Mouse (Mus musculus) ES-Bruce4 (cell line): ENCODE measurements around the gene Mapk12. TPM values are rescaled to one million over a fixed set of nuclear protein-coding genes. Genes with fewer than 3 reads are reported as not detected.

Experiments
- H3K27ac ChIP-seq: 2 replicates; pipeline ENCODE4 v1.5.1; 2012; ENCODE audit warnings: low read length, inconsistent platforms; ENCODE audit not compliant: insufficient read depth
- H3K27me3 ChIP-seq: 2 replicates; pipeline ENCODE4 v1.6.1; 2012; ENCODE audit warnings: mild to moderate bottlenecking, low read length, inconsistent platforms; ENCODE audit not compliant: control insufficient read depth, poor library complexity, insufficient read depth, severe bottlenecking
- H3K36me3 ChIP-seq: 2 replicates; pipeline ENCODE4 v1.6.1; 2012; ENCODE audit warnings: inconsistent platforms, mild to moderate bottlenecking, low read length, moderate library complexity; ENCODE audit not compliant: control insufficient read depth, poor library complexity, insufficient read depth, severe bottlenecking
- H3K4me1 ChIP-seq: one replicate; pipeline ENCODE4 v1.8.1; 2011; ENCODE audit warnings: low read length; ENCODE audit not compliant: control insufficient read depth, insufficient read depth
- H3K4me3 ChIP-seq: 2 replicates; pipeline ENCODE4 v1.5.1; 2011; ENCODE audit warnings: low read depth, mild to moderate bottlenecking, low read length
- H3K9ac ChIP-seq: 2 replicates; pipeline ENCODE4 v1.6.1; 2012; ENCODE audit warnings: low read depth, mild to moderate bottlenecking, inconsistent platforms; ENCODE audit not compliant: poor library complexity, severe bottlenecking
- H3K9me3 ChIP-seq: replicated peaks from 2 replicates; pipeline ENCODE4 v1.6.1; 2012; ENCODE audit warnings: mild to moderate bottlenecking, low read length, inconsistent platforms; ENCODE audit not compliant: control insufficient read depth, poor library complexity, insufficient read depth, severe bottlenecking
- CTCF ChIP-seq: IDR thresholded peaks from one replicate; pipeline ENCODE4 v1.8.1; 2011; ENCODE audit warnings: low read depth, low read length
- EP300 ChIP-seq: IDR thresholded peaks from 2 replicates; pipeline ENCODE4 v1.6.1; 2011; ENCODE audit warnings: low read depth, low read length; ENCODE audit not compliant: insufficient read depth
- POLR2A ChIP-seq: IDR thresholded peaks from one replicate; pipeline ENCODE4 v1.8.1; 2011; ENCODE audit warnings: low read length; ENCODE audit not compliant: insufficient read depth
- polyA plus RNA-seq: library from polyadenylated mRNA; stranded (reverse); fragments of >200 nt; gene quantifications from 2 replicates; pipeline ENCODE4 v1.2.4, GENCODE M21; 2011; ENCODE audit warnings: low read depth; ENCODE audit not compliant: missing spikeins, insufficient read depth, insufficient read length

Gene Mapk12
- polyA plus RNA-seq, 1 experiment: 38.2 TPM

DNA sequence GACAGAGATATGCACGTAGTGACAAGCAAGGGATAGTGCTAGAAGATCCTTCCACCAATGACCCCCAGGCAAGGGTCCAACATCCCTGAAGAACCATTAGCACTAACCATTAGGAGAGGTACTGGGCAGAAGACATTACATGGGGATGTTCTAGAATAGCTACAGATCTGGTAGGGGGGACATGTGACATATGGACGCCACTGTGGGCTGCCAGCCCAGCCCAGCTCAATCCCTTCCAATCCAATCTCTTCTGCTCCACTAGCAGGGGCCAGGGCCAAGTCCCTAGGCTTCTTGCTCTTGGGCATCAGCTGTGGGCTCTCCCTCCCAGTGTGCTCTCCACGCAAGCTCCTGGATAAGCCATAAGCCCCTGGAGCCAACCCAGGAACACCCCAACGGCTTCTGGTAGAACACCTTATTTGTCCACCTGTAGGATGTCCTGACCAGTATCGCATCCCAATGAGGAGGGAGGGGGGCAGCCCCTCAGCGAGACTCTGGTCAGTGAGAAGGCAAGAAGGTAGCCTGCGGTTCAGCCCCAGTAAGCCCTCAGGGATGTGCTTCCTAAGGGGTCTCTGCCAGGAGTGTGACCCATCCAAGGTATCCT lies 37.9 kb upstream of the Mapk12 start:
- Histone ChIP-seq H3K27ac (peak overlapping the region; percentile 66), H3K9me3 (no peaks in the 10 kb centered on the region), H3K27me3 (no peaks in the 10 kb centered on the region), H3K9ac (peak overlapping the region; percentile 81; the same call in 1 of the 2 replicates), H3K36me3 (no peaks in the 10 kb centered on the region), H3K4me3 (peak overlapping the region; percentile 88), H3K4me1 (peaks cover 14% of the 10 kb centered on the region)
- TF ChIP-seq CTCF (no peak), EP300 (no peak), POLR2A (no peak)

DNA sequence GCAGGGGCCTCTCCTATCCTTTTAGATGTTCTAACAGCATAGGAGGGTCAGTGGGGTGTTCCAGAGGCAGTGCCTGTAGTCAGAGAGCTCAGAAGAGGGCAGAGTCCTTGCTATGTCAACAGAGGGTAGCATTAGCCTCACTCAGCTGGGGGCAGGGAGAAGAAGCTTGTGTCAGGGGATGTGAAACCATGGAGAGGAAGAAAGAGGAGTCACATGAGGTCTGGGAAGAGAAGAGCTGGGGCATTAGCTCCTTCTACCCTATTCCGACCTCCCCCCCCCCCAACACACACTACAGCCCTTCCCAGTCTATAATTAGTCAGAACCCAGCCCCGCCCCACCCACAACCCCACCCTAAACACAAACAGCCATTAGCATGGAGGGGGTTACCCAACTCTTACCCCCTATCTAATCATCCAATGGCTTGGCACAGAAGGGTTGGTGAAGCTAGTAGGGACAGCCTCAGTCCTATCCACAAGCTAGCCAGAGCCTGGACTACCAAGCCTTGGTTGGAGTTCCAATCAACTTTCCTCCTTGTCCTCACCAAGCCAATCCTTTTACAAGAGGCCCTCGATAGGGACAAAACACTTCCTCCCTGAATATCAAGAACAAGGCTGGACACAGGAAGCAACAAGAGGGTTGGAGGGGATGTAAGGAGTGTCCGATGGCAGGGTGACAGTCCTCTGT lies 37.2 kb upstream of the Mapk12 start:
- H3K27ac ChIP-seq: peak overlapping the region; percentile 83
- H3K27me3 ChIP-seq: no peaks in the 10 kb centered on the region
- no peaks in the 10 kb centered on the region for H3K36me3 ChIP-seq
- H3K9ac ChIP-seq: 0 out of 2 replicates have a peak overlapping the region, but pooled peaks have one; percentile 81
- H3K9me3 ChIP-seq: no peaks in the 10 kb centered on the region
- peaks cover 14% of the 10 kb centered on the region for H3K4me1 ChIP-seq
- peak overlapping the region; percentile 31; the same call in 1 of the 2 replicates for H3K4me3 ChIP-seq
- TF ChIP-seq POLR2A (no peak), EP300 (no peak), CTCF (no peak)

DNA sequence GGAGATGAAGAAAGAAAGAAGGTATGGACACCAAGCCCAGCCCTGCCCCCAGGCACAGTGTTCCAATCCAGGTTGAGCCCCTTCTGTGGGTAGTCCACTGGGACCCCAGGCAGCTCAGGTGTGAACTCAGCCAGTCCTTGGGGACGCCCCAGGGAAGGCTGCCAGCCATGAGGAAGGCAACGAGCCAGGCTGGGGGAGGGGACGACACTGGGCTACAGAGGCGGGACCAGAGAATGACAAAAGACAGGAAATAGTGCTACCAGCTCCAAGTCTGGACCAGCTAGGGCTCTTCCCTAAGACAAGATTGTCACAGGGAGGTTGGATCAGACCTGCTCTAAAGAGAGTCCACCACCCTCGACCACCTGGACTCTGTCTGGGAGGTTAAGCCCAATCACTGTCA lies 36.6 kb upstream of the Mapk12 start:
- H3K9me3 ChIP-seq: no peaks in the 10 kb centered on the region
- H3K27me3 ChIP-seq: no peaks in the 10 kb centered on the region
- 0 out of 2 replicates have a peak overlapping the region, but pooled peaks have one; percentile 81 for H3K9ac ChIP-seq
- TF ChIP-seq EP300 (peak; percentile 95), CTCF (no peak)
- H3K4me3 ChIP-seq: peak overlapping the region; percentile 7; the same call in 1 of the 2 replicates
- H3K36me3 ChIP-seq: no peaks in the 10 kb centered on the region
- H3K27ac ChIP-seq: peak overlapping the region; percentile 83
- H3K4me1 ChIP-seq: peaks cover 14% of the 10 kb centered on the region

DNA sequence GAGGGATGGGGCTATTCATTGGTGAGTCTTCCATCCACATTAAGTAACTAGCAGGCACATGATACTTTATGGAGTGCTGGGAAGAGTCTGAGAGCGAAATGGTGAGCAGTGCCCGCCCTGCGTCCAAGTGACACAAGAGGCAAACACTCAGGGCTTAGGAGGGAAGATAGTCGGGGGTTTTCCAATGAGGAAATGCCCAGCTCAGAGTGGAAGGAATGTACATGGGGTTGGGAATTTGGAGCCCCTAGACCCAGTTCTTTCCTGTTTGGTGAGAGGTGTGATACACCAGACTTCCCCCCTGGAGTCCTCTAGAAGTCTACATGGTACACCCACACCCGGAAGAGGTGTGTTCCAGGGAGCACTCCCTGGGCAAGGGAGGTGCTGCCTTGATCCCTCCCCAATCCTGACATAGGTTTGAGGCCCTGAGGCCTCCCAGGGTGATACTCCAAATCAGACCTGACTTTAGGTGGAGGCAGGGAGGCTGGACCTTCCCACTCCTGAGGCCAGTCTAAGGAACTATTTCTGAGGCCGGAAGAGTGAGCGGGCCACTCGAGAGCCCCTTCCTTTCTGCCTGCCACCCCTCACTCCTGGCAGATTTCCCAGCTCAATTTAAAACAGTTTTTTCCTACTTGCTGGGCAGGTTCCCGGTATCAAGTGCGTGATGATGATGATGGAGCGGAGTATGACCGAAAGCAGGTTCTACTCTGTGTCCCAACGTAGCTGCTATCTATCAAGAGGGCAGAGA lies 35.1 kb upstream of the Mapk12 start:
- H3K4me3 ChIP-seq: no peak overlapping the region
- TF ChIP-seq EP300 (no peak), POLR2A (no peak), CTCF (no peak)
- H3K9ac ChIP-seq: no peak overlapping the region
- no peaks in the 10 kb centered on the region for H3K9me3 ChIP-seq
- no peaks in the 10 kb centered on the region for H3K36me3 ChIP-seq
- H3K4me1 ChIP-seq: peaks cover 14% of the 10 kb centered on the region
- H3K27me3 ChIP-seq: no peaks in the 10 kb centered on the region
- 0 out of 2 replicates have a peak overlapping the region, but pooled peaks have one; percentile 4 for H3K27ac ChIP-seq

DNA sequence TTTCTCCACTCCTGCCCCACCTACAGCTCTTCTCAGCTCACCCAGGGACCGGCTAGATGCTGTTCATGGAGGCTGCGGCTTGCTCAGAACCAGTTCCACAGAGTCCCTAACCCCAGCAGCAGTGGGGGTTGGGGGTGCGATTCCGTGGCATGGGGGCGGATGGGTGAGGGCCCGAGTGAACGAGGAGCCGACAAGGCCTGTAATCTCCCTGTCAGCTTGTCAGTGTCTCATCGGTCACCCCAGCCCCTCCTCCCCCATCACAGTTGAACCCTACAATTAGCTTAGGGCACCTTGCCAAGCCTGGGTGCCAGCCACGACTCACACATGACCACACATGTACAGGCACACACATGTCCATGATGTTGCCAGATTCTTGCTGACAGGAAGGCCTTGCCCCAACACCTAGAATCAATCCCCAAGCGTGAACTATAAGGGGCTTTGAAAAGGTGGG lies 34.4 kb upstream of the Mapk12 start:
- Histone ChIP-seq H3K27me3 (no peaks in the 10 kb centered on the region), H3K9me3 (no peaks in the 10 kb centered on the region), H3K36me3 (no peaks in the 10 kb centered on the region), H3K4me1 (peaks cover 16% of the 10 kb centered on the region), H3K4me3 (no peak overlapping the region), H3K27ac (0 out of 2 replicates have a peak overlapping the region, but pooled peaks have one; percentile 4), H3K9ac (peak overlapping the region; percentile 11; the same call in 1 of the 2 replicates)
- TF ChIP-seq EP300 (peak; percentile 73), POLR2A (no peak)

DNA sequence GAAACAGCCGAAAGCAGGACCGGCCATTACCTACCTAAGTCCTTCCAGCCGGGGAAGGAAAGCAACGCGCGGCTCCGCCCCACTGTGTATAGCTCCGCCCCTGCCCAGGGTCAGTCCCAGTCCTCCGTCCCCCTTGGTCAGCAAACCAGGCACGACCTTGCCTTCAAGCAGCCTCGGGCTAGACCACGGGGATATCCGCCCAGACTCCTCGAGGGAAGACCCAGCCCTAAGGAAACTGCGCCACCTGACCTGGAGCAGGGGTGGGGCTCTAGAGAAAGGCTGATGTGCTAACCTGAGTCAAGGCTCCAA lies 33.4 kb upstream of the Mapk12 start:
- Histone ChIP-seq H3K27me3 (no peaks in the 10 kb centered on the region), H3K4me3 (peak overlapping the region; percentile 72), H3K27ac (no peak overlapping the region), H3K36me3 (no peaks in the 10 kb centered on the region), H3K4me1 (peaks cover 21% of the 10 kb centered on the region), H3K9ac (peak overlapping the region; percentile 70), H3K9me3 (no peaks in the 10 kb centered on the region)
- TF ChIP-seq CTCF (no peak), EP300 (peak; percentile 78), POLR2A (no peak)
